Mouse (Mus musculus): ENCODE measurements around the gene Dusp16.

DNA sequence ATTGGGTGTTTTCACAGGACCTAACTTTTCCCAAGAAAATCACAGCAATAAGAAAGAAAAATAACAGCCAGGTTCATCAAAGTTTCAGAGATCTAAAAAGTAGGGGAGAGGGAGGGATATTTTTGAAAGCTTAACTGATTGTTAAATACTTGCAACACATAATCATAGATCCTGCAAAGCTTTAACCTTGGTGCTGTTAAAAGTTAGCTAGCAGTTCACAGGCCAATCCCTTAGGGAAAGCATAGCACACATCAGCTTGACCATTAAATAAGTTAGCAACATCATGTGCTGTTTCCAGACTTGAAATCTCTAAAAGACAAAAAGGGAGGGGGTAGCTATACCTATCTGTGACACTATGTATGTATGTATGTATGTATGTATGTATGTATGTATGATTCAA is 67.0 kb downstream of the Dusp16 start:
- TF ChIP-seq CTCF (IDR thresholded peaks at IDR 0.05; ENCODE audit: borderline replicate concordance, insufficient read depth, low read length) (no peak), POLR2A (IDR thresholded peaks at IDR 0.05; ENCODE audit: low read depth, low read length) (no peak)

All from embryonic fibroblast, embryonic 13.5 days (primary cell).